Mouse (Mus musculus) heart, embryonic 14.5 days (tissue): ENCODE data around the gene Hsd17b12. TPM values are rescaled to one million over a fixed set of nuclear protein-coding genes. Genes with fewer than 3 reads are reported as not detected.

ENCODE experiments used
- ATAC-seq: fragments of 200-750 bp; cut with Nextera tagmentation; 2 replicates; pipeline ENCODE4 v1.8.0; 2017; ENCODE audit warnings: low read depth, moderate TSS enrichment; ENCODE audit not compliant: insufficient number of reproducible peaks, insufficient read depth, low FRiP score
- H3K27ac ChIP-seq, 2 experiments: fragments of 200-500 bp in 1 of 2; fragments of 300-500 bp in 1 of 2; sonication (generic) in 1 of 2; replicated peaks in 1 of 2; 2 replicates each; pipeline ENCODE4 v1.5.1; 2012 to 2014; ENCODE audit warnings: low read depth in 2 of 2, low read length in 2 of 2, control low read depth in 1 of 2, mild to moderate bottlenecking in 1 of 2, mixed read lengths in 1 of 2; ENCODE audit not compliant: control insufficient read depth in 1 of 2, insufficient read depth in 1 of 2
- H3K27me3 ChIP-seq: fragments of 300-500 bp; sonication (generic); 2 replicates; pipeline ENCODE4 v1.6.1; 2014; ENCODE audit warnings: mild to moderate bottlenecking, low read length, control low read depth; ENCODE audit not compliant: control insufficient read depth, insufficient read depth
- H3K36me3 ChIP-seq: fragments of 300-500 bp; sonication (generic); 2 replicates; pipeline ENCODE4 v1.6.1; 2014; ENCODE audit warnings: mild to moderate bottlenecking, control low read depth, low read length, mixed read lengths; ENCODE audit not compliant: control insufficient read depth, insufficient read depth
- H3K4me1 ChIP-seq, 2 experiments: fragments of 200-500 bp in 1 of 2; fragments of 300-500 bp in 1 of 2; sonication (generic) in 1 of 2; 2 replicates each; pipeline ENCODE4 v1.6.1; 2012 to 2014; ENCODE audit warnings: low read length in 2 of 2, control low read depth in 1 of 2, mixed read lengths in 1 of 2; ENCODE audit not compliant: control insufficient read depth in 2 of 2, insufficient read depth in 2 of 2
- H3K4me2 ChIP-seq: fragments of 300-500 bp; sonication (generic); 2 replicates; pipeline ENCODE4 v1.6.1; 2014; ENCODE audit warnings: mild to moderate bottlenecking, low read length
- H3K4me3 ChIP-seq, 2 experiments: fragments of 200-500 bp in 1 of 2; fragments of 300-500 bp in 1 of 2; sonication (generic) in 1 of 2; 2 replicates each; pipeline ENCODE4 v1.5.1; 2012 to 2014; ENCODE audit warnings: low read length in 2 of 2, mild to moderate bottlenecking in 2 of 2, control low read depth in 1 of 2, low read depth in 1 of 2, moderate library complexity in 1 of 2; ENCODE audit not compliant: control insufficient read depth in 1 of 2, insufficient read depth in 1 of 2
- H3K9ac ChIP-seq: fragments of 300-500 bp; sonication (generic); 2 replicates; pipeline ENCODE4 v1.6.1; 2014; ENCODE audit warnings: mild to moderate bottlenecking, low read length
- H3K9me3 ChIP-seq: fragments of 300-500 bp; sonication (generic); 2 replicates; pipeline ENCODE4 v1.6.1; 2016; ENCODE audit warnings: low read length, control low read depth; ENCODE audit not compliant: control insufficient read depth
- WGBS: fragments of 180-500 bp; shearing (Covaris S2); extraction: QIAGEN DNeasy Blood & Tissue Kit; methylation state at CpG from one replicate; pipeline ENCODE4 v1.1.7; 2014; 5-methylcytosine and 5-hydroxymethylcytosine counted together
- polyA plus RNA-seq: library from polyadenylated mRNA; unstranded; fragments of >200 nt; fragmentation: Nextera tagmentation; extraction: Ambion mirVana; gene quantifications from 2 replicates; pipeline ENCODE4 v1.2.1, GENCODE M21; 2014

Gene Hsd17b12
- polyA plus RNA-seq, 1 experiment from 2014 or later = 61.5 TPM

DNA sequence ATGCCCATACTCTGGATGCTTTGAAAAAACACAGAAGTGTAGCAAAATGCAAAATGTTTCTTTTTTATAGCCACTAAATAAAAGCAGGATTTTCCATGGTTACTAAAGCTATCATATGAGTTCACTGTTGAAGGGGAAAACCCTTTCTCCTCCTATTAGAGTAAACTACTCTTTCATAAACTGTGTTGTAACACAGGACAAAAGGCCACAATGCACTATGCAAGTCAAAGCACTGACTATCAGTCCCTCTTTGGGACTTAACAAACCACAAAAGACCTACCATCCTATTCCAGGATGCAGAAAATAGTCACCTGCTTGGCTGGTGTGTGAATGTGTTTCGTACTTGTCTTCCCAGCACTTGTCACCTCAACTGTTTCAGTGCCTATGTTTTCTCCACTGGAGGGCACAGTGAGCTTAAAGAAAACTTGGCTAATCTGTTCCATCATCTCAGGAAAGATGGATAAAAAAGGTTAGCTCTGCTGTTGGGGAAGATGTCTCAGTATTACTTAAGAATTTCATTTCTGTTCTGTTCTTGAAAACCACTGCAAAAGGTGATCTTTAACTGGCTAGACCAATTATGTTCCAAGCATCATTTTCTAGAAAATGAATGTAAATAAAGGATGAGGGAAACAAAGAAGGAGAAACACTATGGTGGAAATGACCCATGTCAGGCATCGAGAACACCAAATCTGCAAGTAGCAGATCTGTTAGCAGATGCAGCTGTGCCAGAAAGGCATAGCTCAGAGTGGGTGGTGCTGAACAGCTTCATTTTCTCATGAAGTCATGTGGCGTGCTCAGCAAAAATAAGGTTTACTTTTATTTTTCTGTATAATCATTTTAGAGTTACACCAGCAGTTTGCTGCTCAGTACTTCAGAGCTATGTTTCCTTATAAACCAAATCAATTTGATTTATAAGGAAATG lies 19.0 kb downstream of the Hsd17b12 start:
- Histone ChIP-seq H3K4me2 (no peak overlapping the region), H3K4me3 (no peak overlapping the region), H3K27ac (no peak overlapping the region), H3K36me3 (no peaks in the 10 kb centered on the region), H3K4me1 (peaks cover 4 to 10% of the 10 kb centered on the region in 2 experiments; a peak in 3 of 4 replicates), H3K9ac (no peak overlapping the region), H3K27me3 (no peaks in the 10 kb centered on the region), H3K9me3 (no peaks in the 10 kb centered on the region)
- ATAC-seq = no peak
- 71% methylated on average over 3 of the region's 3 CpGs for WGBS

DNA sequence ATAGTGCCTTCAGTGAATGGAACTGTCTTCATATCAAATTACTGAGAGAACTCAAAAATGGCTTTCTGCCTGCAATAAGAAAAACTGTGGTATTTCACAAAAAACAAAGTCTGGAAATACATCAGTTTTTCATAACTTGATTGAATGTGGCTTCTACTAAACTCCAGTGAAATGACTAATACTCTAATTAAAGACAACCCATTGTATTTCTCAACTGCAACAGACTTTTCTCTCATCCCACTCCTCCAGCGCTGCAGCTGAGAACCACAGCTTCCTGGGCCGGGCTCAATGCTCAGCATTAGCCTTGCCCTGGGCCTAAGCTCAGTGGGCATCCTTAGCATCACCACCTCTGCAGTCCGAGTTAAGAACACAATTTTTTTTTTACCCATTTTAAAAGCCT lies 20.9 kb downstream of the Hsd17b12 start:
- no peak for ATAC-seq
- H3K4me3 ChIP-seq = no peak overlapping the region
- peaks cover 4 to 10% of the 10 kb centered on the region in 2 experiments; a peak in 3 of 4 replicates for H3K4me1 ChIP-seq
- H3K36me3 ChIP-seq = no peaks in the 10 kb centered on the region
- no peaks in the 10 kb centered on the region for H3K27me3 ChIP-seq
- H3K27ac ChIP-seq = no peak overlapping the region
- H3K4me2 ChIP-seq = no peak overlapping the region
- no peak overlapping the region for H3K9ac ChIP-seq
- WGBS = 86% methylated on average over 3 of the region's 3 CpGs
- H3K9me3 ChIP-seq = no peaks in the 10 kb centered on the region

DNA sequence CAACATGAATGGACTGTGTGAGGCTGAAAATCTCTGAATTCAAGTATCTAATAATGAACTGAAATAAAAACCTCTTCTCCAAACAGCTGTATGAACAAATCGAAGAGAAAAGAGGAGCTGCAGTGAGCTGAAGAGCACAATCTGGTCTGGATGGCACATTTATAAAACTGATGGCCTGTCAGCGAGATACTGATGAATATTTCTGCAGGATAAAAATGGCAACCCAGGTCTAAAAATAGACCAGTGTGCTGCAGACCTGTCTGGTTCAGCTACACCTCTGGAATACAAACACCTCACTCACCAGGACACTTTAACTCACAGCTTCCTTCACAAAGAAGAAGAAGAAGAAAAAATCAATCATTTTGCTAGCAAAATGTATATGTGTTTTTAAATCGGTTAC lies 29.3 kb downstream of the Hsd17b12 start:
- Histone ChIP-seq H3K9me3 (no peaks in the 10 kb centered on the region), H3K27me3 (no peaks in the 10 kb centered on the region), H3K9ac (no peak overlapping the region), H3K4me2 (peak overlapping the region; percentile 49), H3K36me3 (no peaks in the 10 kb centered on the region), H3K4me3 (no peak overlapping the region), H3K4me1 (peaks cover 7 to 32% of the 10 kb centered on the region in 2 experiments; a peak in 3 of 4 replicates), H3K27ac (peak overlapping the region; percentile 86 to 87)
- 41% methylated on average over 3 of the region's 3 CpGs for WGBS
- 0 out of 2 replicates have a peak, but pooled peaks have one; percentile 47 for ATAC-seq

DNA sequence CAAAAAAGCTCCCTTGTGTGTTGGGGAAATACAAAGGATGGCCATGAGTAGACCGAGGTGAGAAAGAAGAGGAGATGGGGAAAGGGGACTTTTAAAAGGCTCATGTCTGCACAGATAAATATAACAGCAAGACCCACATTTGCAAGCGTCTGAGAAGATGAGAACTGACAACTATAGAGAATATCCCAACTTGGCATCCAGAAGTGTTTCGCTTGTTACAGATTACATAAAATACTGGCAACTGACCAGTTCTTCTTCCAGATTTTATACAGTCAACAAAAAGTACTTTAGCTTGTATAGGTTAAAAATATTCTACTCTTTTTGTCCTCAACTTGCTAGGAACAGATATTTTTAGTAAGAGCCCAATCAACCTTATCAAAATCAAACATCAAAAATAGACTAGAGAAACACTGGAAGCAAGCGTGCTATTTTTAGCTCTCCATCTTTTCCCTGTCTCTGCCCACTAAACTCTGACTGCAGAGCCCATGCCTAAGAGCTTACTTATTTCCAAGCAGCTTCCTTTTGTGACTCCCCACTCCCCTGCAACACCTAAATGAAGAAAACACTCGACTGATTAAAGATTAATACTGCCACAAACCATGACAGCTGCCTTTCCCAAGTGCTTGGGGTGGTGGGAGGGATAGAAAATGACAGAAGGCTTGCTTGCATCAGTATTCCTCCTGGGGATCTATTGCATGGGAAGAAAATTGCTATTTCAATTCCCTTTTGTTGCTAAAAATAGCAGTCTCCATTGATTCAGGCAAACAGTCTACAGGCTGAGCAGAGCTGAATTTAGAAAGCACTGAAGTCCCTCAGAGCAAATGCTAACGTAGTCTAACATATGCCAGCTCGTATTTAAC lies 35.4 kb downstream of the Hsd17b12 start:
- Histone ChIP-seq H3K9me3 (no peaks in the 10 kb centered on the region), H3K4me1 (peaks cover 3 to 39% of the 10 kb centered on the region in 2 experiments; a peak in 3 of 4 replicates), H3K27me3 (no peaks in the 10 kb centered on the region), H3K9ac (peak overlapping the region; percentile 54; the same call in 1 of the 2 replicates), H3K4me3 (peak overlapping the region in 1 of 2 experiments; percentile 21; a peak in 2 of 4 replicates), H3K36me3 (no peaks in the 10 kb centered on the region), H3K4me2 (peak overlapping the region; percentile 65), H3K27ac (peak overlapping the region; percentile 97 to 100)
- 13% methylated on average over 7 of the region's 7 CpGs for WGBS
- ATAC-seq = no peak

DNA sequence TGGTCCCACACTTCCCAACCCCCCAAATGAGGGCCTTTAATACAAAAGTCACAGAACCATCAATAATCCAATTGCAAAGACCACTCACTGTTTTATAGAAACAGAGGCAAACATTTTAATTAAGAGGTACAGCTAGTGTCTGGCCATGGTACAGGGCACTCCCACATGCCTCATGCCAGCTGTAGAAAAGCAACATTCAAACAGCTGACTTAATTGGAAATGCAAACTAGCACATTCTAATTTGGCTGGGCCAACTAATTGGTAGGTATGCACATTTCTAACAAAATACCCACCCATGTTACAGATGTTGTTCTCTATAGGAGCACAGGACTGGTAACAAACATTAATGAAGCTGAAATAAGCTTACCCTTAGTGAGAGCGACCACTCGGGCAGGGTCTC lies 54.0 kb downstream of the Hsd17b12 start:
- Histone ChIP-seq H3K4me3 (no peak overlapping the region), H3K27ac (no peak overlapping the region), H3K36me3 (no peaks in the 10 kb centered on the region), H3K9me3 (no peaks in the 10 kb centered on the region), H3K9ac (no peak overlapping the region), H3K4me2 (no peak overlapping the region), H3K4me1 (no peaks in the 10 kb centered on the region), H3K27me3 (no peaks in the 10 kb centered on the region)
- WGBS = 98% methylated on average over 2 of the region's 2 CpGs
- no peak for ATAC-seq

- H3K4me2 ChIP-seq = no peak overlapping the region
- no peak for ATAC-seq
- no peaks in the 10 kb centered on the region for H3K36me3 ChIP-seq
- no peak overlapping the region for H3K4me3 ChIP-seq
- H3K9me3 ChIP-seq = no peaks in the 10 kb centered on the region
- H3K27me3 ChIP-seq = no peaks in the 10 kb centered on the region
- WGBS = 97% methylated on average over 1 of the region's 1 CpGs
- no peak overlapping the region for H3K9ac ChIP-seq
- H3K4me1 ChIP-seq = no peaks in the 10 kb centered on the region
- no peak overlapping the region for H3K27ac ChIP-seq
Measured at GRCm38 (mm10) chr2:94089901-94090300, 67.9 kb downstream of the Hsd17b12 start.

- no peak for ATAC-seq
- 74% methylated on average over 5 of the region's 5 CpGs for WGBS
Measured at GRCm38 (mm10) chr2:94069482-94069881, 88.3 kb downstream of the Hsd17b12 start.

More at GRCm38 (mm10) chr2:94069482-94069881, 88.3 kb downstream of the Hsd17b12 start:
- Histone ChIP-seq H3K4me3 (no peak overlapping the region), H3K36me3 (0 out of 2 replicates have a peak, but pooled peaks cover 3% of the 10 kb centered on the region), H3K27me3 (no peaks in the 10 kb centered on the region), H3K9me3 (no peaks in the 10 kb centered on the region), H3K27ac (no peak overlapping the region), H3K4me2 (no peak overlapping the region), H3K4me1 (peaks cover 3 to 6% of the 10 kb centered on the region in 2 experiments; a peak in 2 of 4 replicates), H3K9ac (no peak overlapping the region)
